Mouse (Mus musculus) megakaryocyte, embryonic 14.5 days (primary cell): ENCODE measurements at regions not wholly inside any gene's neighbourhood (a gene's known extent, or its start where the extent isn't known, plus 50 kb on each side); places are given as distances from the start of the nearest gene placed in this dataset.

Experiments used
- FLI1 ChIP-seq: IDR thresholded peaks from 2 replicates; pipeline ENCODE4 v1.6.1; 2012; ENCODE audit warnings: low read length, inconsistent platforms, mixed read lengths
- GATA1 ChIP-seq: IDR thresholded peaks from 3 replicates; pipeline ENCODE4 v1.6.1; 2012; ENCODE audit warnings: mixed read lengths, low read length, inconsistent platforms, borderline replicate concordance

DNA sequence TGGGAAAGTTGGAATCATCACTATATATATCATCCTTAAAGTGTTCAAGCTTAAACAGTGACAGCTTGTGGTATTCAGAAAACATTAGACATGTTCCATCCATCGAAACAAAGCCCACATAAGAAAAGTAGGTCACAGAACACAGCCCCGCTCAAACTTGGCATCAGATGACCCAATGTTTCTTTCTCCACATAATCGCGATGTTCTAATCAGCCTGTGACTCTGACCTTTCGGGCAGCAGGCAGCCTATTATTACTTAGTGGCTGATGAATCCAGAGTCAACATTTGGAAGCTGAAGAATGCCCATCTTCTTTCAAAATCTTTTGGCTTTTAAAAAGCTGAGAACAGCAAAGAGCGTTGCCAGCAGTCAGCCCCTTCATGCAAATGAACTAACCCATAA lies 65.1 kb upstream of the Dph5 start:
- TF ChIP-seq GATA1 (no peak), FLI1 (no peak)
